Mouse (Mus musculus): Measurements from ENCODE around the gene Vmn1r34. TPM values are rescaled to one million over a fixed set of nuclear protein-coding genes. Genes with fewer than 3 reads are reported as not detected.

Gene Vmn1r34
- polyA plus RNA-seq (2017; shearing (Covaris generic)) = not detected

DNA sequence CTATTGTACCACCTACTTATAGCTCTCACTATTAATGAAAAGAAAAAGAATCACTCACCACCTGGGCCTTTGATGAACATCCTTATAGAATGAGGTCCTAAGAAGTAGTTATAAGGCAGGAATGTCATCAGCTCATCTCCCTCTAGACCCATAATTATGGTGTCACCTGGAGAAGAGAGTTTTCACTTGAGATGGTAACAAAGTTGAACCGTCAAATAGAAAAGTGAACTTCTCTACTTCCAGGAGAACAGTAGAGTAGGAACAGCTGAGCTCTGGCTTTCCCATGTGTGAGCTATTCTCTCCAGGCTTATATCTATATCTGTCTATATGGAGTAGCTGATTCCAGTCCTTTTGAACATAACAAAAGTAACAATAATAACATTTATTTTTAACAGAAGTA, at the start of gene Vmn1r34:
Gene Vmn1r34, minus strand, starts transcription at position 101 of the 400 bp plus-strand sequence.

GRCm38 (mm10) chr6:66685806-66686205, 42.1 kb upstream of the Vmn1r34 start, which contains the start of gene Vmn1r35:
Gene Vmn1r35, minus strand, starts transcription at chr6:66685906.

GRCm38 (mm10) chr6:66618182-66618581, 25.5 kb downstream of the Vmn1r34 start, which contains the start of gene Vmn1r33:
Gene Vmn1r33, minus strand, starts transcription at chr6:66618282.

Other genes with a start within 250 kb of the Vmn1r34 start
- gene Mad2l1, start 108.5 kb downstream of the Vmn1r34 start, polyA plus RNA-seq (2017; shearing (Covaris generic)) = 10 to 100 TPM; 17.5 to 20.6 TPM
- gene Vmn1r32, start 83.8 kb downstream of the Vmn1r34 start, polyA plus RNA-seq (2017; shearing (Covaris generic)) = not detected
- 1 to 10 TPM in 1 of 2 experiments, under 1 TPM in 1; 0.16 to 1.4 TPM for gene Vmn1r33, start 25.6 kb downstream of the Vmn1r34 start, polyA plus RNA-seq (2017; shearing (Covaris generic))
- not detected for gene Vmn1r35, start 42.0 kb upstream of the Vmn1r34 start, polyA plus RNA-seq (2017; shearing (Covaris generic))
- gene Vmn1r36, start 75.3 kb upstream of the Vmn1r34 start, polyA plus RNA-seq (2017; shearing (Covaris generic)) = not detected
- gene Vmn1r37, start 85.5 kb upstream of the Vmn1r34 start, polyA plus RNA-seq (2017; shearing (Covaris generic)) = 1 to 10 TPM in 1 of 2 experiments, not detected in 1; 1.2 TPM
- gene Vmn1r38, start 138.7 kb upstream of the Vmn1r34 start, polyA plus RNA-seq (2017; shearing (Covaris generic)) = under 1 TPM in 1 of 2 experiments, not detected in 1; 0.06 TPM
- gene Vmn1r39, start 166.7 kb upstream of the Vmn1r34 start, polyA plus RNA-seq (2017; shearing (Covaris generic)) = not detected